Mouse (Mus musculus) hindbrain, embryonic 12.5 days (tissue): ENCODE results near the gene Lenep. TPM values are rescaled to one million over a fixed set of nuclear protein-coding genes. Genes with fewer than 3 reads are reported as not detected.

Source experiments
- ATAC-seq: fragments of 200-750 bp; cut with Nextera tagmentation; 2 replicates; pipeline ENCODE4 v1.8.0; 2017; ENCODE audit warnings: moderate TSS enrichment; ENCODE audit not compliant: low FRiP score
- H3K27ac ChIP-seq: fragments of 300-500 bp; sonication (generic); 2 replicates; pipeline ENCODE4 v1.5.1; 2016; ENCODE audit warnings: mild to moderate bottlenecking
- H3K27me3 ChIP-seq: fragments of 300-500 bp; sonication (generic); 2 replicates; pipeline ENCODE4 v1.6.1; 2016; ENCODE audit warnings: mild to moderate bottlenecking
- H3K36me3 ChIP-seq: fragments of 300-500 bp; sonication (generic); 2 replicates; pipeline ENCODE4 v1.6.1; 2016; ENCODE audit warnings: mild to moderate bottlenecking
- H3K4me1 ChIP-seq: fragments of 300-500 bp; sonication (generic); 2 replicates; pipeline ENCODE4 v1.6.1; 2016
- H3K4me2 ChIP-seq: fragments of 300-500 bp; sonication (generic); replicated peaks from 2 replicates; pipeline ENCODE4 v1.6.1; 2016; ENCODE audit warnings: mild to moderate bottlenecking
- H3K4me3 ChIP-seq: fragments of 300-500 bp; sonication (generic); 2 replicates; pipeline ENCODE4 v1.5.1; 2016; ENCODE audit warnings: mild to moderate bottlenecking
- H3K9ac ChIP-seq: fragments of 300-500 bp; sonication (generic); 2 replicates; pipeline ENCODE4 v1.6.1; 2016; ENCODE audit warnings: mild to moderate bottlenecking, moderate library complexity
- H3K9me3 ChIP-seq: fragments of 300-500 bp; sonication (generic); replicated peaks from 2 replicates; pipeline ENCODE4 v1.6.1; 2016; ENCODE audit warnings: mild to moderate bottlenecking
- WGBS: fragments of 180-500 bp; shearing (Covaris S2); methylation state at CpG from one replicate; pipeline ENCODE4 v1.1.7; 2016; 5-methylcytosine and 5-hydroxymethylcytosine counted together
- polyA plus RNA-seq: library from polyadenylated mRNA; unstranded; fragments of >200 nt; fragmentation: Nextera tagmentation; extraction: Ambion mirVana; gene quantifications from 2 replicates; pipeline ENCODE4 v1.2.1, GENCODE M21; 2016

Gene Lenep
- polyA plus RNA-seq, 1 experiment from 2014 or later, result 1.5 TPM

DNA sequence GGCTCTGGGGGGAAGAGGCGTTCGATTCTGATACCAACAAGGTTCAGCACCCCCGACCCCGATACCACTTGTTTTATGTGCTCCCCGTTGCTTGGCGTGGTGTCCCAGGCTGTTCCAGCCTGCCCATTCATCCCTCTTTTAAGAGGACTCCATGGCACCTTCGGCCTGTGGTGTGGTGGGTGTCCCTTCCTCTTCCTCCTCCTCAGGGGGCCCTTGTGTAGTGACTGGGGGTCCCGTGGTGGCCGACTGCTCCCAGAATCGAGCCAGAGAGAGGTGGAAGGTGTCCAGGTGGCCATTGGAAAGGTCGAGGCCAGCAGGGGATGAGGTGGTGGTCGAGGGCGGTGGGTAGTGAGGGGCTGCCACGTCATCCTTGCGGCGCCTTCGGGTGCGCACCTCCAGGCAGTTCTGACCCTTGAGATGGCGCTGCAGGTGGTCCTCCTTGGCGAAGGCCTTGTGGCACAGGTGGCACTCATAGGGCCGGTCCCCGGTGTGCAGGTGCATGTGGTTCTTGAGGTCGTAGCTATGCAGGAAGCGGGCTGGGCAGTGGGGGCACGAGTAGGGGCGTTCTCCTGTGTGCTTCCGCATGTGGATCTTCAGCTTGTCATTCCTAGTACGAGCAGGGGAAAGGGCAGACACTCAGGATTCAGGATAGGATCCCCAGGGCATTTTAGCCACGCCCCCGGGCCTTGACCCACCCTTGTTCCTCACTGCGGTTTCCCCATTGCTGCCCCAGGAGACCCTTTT, 23.0 kb downstream of the Lenep start:
- peaks cover 13% of the 10 kb centered on the region for H3K4me1 ChIP-seq
- H3K4me2 ChIP-seq, result peak overlapping the region; percentile 92; the same call in 1 of the 2 replicates
- peaks cover 3% of the 10 kb centered on the region for H3K27me3 ChIP-seq
- H3K27ac ChIP-seq, result no peak overlapping the region
- 86% methylated on average over 31 of the region's 31 CpGs for WGBS
- H3K9ac ChIP-seq, result no peak overlapping the region
- H3K9me3 ChIP-seq, result no peaks in the 10 kb centered on the region
- H3K4me3 ChIP-seq, result no peak overlapping the region
- H3K36me3 ChIP-seq, result no peaks in the 10 kb centered on the region
- ATAC-seq, result no peak

DNA sequence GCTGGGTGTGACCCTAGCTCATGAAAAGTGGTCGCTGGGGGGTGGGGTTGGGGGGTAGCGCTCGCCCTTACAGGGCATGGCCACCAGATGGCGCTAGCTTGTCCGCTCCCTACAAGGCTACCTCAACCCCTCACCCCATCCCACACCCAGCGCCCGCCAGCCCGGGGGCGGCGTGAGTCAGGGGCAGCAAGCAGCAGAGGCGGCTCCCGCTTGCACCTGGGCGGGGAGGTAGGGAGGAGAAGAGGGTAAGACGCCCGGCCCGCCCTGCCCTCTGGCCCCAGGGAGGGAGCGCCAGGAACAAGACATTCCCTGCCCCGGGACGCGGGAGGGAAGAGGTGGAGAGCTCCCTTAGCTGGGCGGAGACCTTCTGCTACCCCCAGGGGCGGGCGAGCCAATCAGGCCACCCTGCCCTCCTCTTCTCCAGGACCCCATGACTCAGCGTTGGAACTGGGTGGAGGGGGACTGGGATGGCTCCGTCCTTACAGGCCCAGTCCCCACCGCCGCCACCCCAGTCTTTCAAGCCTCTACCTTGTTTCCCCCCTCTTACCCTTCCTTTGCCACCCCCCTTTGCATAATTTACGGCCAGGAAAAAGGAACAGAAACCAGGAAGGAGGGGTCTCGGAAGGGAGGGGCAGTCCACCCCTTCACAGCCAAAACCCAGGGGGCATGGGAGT, 24.1 kb downstream of the Lenep start:
- WGBS, result 1% methylated on average over 14 of the region's 29 CpGs
- Histone ChIP-seq H3K27me3 (peaks cover 3% of the 10 kb centered on the region), H3K9ac (peak overlapping the region; percentile 69), H3K36me3 (no peaks in the 10 kb centered on the region), H3K27ac (peak overlapping the region; percentile 55; the same call in 1 of the 2 replicates), H3K9me3 (no peaks in the 10 kb centered on the region), H3K4me1 (peaks cover 13% of the 10 kb centered on the region), H3K4me2 (peak overlapping the region; percentile 92), H3K4me3 (peak overlapping the region; percentile 54)
- ATAC-seq, result peak; percentile 91

DNA sequence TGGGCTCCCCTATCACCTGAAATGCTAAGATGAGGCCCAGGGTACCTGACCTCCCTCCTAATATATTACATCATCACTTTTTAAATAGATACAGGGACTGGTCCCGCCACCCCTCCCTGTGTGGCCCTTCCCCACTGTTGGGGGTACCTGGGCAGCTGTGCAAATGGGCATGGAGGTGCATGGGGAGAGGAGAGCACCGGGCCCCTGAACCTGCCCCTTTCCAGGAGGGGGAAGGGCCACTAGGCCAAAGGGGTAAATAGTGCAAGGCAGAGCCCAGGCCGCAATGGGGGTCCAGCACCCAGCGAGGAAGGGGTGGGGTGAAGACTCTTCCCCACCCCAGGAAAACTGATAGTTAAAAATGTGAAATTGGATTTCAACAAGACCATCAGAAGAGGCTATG, 24.8 kb downstream of the Lenep start:
- Histone ChIP-seq H3K27me3 (peaks cover 3% of the 10 kb centered on the region), H3K4me3 (no peak overlapping the region), H3K4me2 (no peak overlapping the region), H3K27ac (no peak overlapping the region), H3K36me3 (no peaks in the 10 kb centered on the region), H3K4me1 (peaks cover 13% of the 10 kb centered on the region), H3K9me3 (no peaks in the 10 kb centered on the region), H3K9ac (no peak overlapping the region)
- ATAC-seq, result no peak; the same call in 1 of the 2 replicates
- WGBS, result 64% methylated on average over 4 of the region's 4 CpGs

DNA sequence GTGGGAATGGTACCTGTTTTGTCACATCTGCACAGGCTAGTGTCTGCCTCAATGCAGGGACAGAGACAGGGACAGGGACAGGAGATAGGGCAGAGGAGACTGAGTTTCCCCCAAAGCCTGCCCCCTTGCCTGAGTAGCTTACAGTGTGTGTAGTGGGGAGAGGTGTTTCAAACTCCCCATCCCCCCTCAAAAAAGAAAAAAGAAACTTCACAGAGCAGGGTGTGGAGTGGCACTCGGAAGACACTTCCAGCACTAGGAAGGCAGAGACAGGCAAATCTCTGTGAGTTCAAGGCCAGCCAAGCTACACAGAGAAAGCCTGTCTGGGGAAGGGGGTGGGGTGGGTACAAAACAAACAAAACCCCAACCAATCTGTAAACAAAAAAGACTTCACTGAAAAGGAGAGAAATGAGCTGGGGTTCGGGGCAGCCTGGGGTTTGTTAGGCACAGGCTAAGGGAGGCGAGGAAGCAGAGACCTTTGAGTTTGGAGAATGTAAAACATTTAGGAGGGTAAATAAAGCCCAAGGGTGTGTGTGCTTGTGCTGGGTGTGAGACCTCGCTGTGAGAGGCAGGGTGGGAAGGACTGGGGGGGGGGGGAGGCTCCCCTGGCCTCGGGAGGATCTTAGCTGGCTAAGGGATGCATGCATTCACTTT, 28.9 kb downstream of the Lenep start:
- Histone ChIP-seq H3K27ac (no peak overlapping the region), H3K9ac (no peak overlapping the region), H3K4me3 (no peak overlapping the region), H3K4me1 (peaks cover 9% of the 10 kb centered on the region), H3K4me2 (no peak overlapping the region), H3K36me3 (no peaks in the 10 kb centered on the region), H3K9me3 (no peaks in the 10 kb centered on the region), H3K27me3 (peaks cover 3% of the 10 kb centered on the region)
- WGBS, result 39% methylated on average over 5 of the region's 5 CpGs
- no peak for ATAC-seq

DNA sequence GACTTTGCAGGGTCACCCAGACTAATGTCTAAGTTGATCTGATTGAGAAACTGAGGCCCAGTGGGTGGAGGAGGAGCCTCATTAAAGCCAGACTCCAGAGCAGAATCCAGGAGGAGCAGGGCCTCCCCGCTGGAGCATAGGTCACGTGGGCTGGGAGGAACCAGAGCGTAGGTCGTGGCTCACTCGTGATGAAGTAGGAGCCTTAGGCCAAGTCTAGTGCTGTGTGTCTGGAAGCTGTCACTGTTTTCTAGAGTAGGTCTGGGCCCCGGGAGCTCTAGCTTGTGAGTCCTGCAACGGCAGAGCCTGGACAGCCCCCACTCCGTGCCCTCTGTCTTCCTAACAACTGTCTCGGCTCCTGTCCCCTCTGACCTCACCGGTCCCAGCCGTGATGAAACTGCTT, 35.3 kb downstream of the Lenep start:
- ATAC-seq, result no peak

DNA sequence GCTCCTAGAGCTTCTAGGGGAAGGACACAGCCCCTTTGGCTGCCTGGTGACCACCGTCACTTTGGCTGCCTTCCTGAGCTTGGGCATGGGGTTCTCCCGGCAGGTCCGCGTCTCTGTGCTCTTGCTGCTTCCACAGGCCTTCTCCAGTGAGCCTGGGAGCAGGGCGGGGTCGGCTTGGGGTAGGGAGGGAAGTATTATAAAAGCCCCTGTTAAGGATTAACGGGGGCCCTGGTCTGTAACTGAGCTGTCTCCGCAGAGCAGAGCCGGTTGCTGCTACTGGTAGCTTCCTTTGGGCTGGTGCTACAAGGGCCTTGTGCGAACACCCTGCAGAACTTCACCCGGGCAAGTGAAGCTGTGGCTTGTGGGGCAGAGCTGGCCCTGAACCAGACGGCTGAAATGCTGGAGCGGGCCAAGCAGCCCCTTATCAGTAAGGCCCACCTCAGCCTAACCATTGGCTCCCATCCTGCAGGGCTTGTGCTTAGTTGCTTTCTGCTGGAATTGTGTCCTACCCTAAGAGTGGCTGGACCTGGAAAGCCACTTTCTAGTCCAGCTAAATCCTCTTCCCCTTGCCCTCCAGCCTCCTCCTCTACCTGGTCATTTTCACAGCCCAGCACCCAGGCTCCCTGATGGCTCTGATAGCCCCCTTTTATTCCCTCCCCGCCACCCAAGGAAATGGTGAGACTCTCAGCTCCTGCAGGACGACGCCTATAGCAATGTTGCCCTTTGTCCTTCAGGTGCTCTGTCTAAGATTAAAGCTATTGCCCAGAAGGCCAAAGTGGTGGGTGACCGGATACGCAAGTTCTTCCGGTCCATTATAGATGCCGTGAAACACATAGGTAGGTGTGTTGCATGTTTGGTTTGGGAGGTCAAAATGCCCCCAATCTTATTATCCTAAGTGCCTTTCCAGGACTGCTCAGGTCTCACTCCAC, 36.8 kb downstream of the Lenep start:
- Histone ChIP-seq H3K9ac (no peak overlapping the region), H3K4me2 (no peak overlapping the region), H3K27me3 (0 out of 2 replicates have a peak, but pooled peaks cover 6% of the 10 kb centered on the region), H3K27ac (no peak overlapping the region), H3K4me3 (no peak overlapping the region), H3K9me3 (no peaks in the 10 kb centered on the region), H3K4me1 (no peaks in the 10 kb centered on the region), H3K36me3 (no peaks in the 10 kb centered on the region)
- WGBS, result 75% methylated on average over 20 of the region's 20 CpGs
- no peak for ATAC-seq

More for the DNA sequence above, 35.3 kb downstream of the Lenep start:
- no peak overlapping the region for H3K4me2 ChIP-seq
- no peaks in the 10 kb centered on the region for H3K9me3 ChIP-seq
- no peak overlapping the region for H3K9ac ChIP-seq
- 67% methylated on average over 11 of the region's 11 CpGs for WGBS
- H3K36me3 ChIP-seq, result no peaks in the 10 kb centered on the region
- no peaks in the 10 kb centered on the region for H3K4me1 ChIP-seq
- H3K27ac ChIP-seq, result no peak overlapping the region
- H3K27me3 ChIP-seq, result 0 out of 2 replicates have a peak, but pooled peaks cover 6% of the 10 kb centered on the region
- no peak overlapping the region for H3K4me3 ChIP-seq

DNA sequence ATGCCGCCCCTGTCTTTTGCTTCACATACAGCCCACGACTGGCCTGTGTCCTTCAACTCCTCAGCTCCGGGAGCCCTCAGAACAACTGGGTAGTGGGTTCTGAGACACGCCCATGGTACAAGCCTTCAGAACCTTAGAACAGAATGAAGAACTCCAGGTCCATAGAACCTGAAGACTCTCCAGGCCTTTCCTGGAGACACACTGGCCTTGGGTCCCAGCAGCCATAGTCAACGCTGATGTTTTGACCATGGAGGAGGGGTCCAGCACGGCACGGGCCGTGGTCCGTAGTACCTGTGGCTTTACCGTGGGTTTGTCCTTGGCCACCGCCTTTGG, 37.5 kb downstream of the Lenep start, which contains the start of gene Dcst1:
Gene Dcst1, minus strand, starts transcription at position 101 of the 333 bp plus-strand sequence.
- no peaks in the 10 kb centered on the region for H3K36me3 ChIP-seq
- no peak for ATAC-seq
- H3K4me3 ChIP-seq, result no peak within 1 kb of the TSS
- H3K27ac ChIP-seq, result no peak within 1 kb of the TSS
- 83% methylated on average over 11 of the region's 11 CpGs for WGBS
- H3K9ac ChIP-seq, result no peak within 1 kb of the TSS
- H3K4me1 ChIP-seq, result no peaks in the 10 kb centered on the region
- H3K9me3 ChIP-seq, result no peaks in the 10 kb centered on the region
- H3K4me2 ChIP-seq, result no peak within 1 kb of the TSS
- 0 out of 2 replicates have a peak, but pooled peaks cover 6% of the 10 kb centered on the region for H3K27me3 ChIP-seq

DNA sequence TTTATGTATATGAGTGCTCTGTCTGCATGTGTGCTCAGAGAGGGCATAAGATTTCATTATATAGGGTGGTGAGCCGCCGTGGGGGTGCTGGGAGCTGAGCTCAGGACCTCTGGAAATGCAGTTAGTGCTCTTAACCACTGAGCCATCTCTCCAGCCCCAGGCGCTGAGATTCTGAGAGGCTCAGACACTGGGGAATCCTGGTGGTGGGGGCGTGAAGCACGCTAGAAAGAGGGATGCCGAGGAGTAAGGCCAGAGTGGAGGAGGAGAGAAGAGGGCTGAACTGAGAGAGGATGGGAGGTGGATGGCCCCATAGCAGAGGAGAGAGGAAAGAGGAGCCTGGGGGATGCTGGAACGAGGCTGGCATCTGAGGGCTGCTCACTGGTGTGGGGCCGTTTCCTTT, 38.0 kb downstream of the Lenep start:
- 0 out of 2 replicates have a peak, but pooled peaks cover 6% of the 10 kb centered on the region for H3K27me3 ChIP-seq
- H3K36me3 ChIP-seq, result no peaks in the 10 kb centered on the region
- H3K9me3 ChIP-seq, result no peaks in the 10 kb centered on the region
- no peak overlapping the region for H3K27ac ChIP-seq
- no peaks in the 10 kb centered on the region for H3K4me1 ChIP-seq
- WGBS, result 52% methylated on average over 8 of the region's 8 CpGs
- ATAC-seq, result no peak
- H3K9ac ChIP-seq, result no peak overlapping the region
- no peak overlapping the region for H3K4me3 ChIP-seq
- H3K4me2 ChIP-seq, result no peak overlapping the region

DNA sequence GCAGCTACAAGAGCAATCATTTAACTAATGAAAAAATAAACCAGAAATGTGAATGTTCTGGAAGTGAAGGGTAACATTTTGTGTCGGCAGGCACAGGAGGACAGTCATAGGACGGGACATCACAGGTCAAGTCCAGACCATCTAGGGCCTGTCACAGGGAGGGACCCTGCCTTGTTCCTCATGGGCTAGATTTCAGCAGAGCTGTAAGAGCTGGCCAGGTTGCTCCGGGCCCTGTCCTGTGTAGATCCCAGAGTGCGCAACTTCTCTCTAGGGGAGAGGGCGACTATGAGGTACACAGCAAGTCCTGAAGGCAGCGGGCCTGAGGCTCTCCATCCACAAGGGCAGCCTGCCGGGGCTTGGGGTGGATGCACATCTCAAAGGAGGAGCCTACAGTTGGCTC, 40.9 kb downstream of the Lenep start, which contains the start of gene Dcst2:
Gene Dcst2, plus strand, starts transcription at position 301 of the 400 bp plus-strand sequence.
- Histone ChIP-seq H3K27me3 (0 out of 2 replicates have a peak, but pooled peaks cover 4% of the 10 kb centered on the region), H3K27ac (no peak within 1 kb of the TSS), H3K4me2 (no peak within 1 kb of the TSS), H3K4me3 (no peak within 1 kb of the TSS), H3K9me3 (no peaks in the 10 kb centered on the region), H3K4me1 (no peaks in the 10 kb centered on the region), H3K9ac (no peak within 1 kb of the TSS), H3K36me3 (no peaks in the 10 kb centered on the region)
- ATAC-seq, result no peak
- WGBS, result 88% methylated on average over 7 of the region's 7 CpGs

DNA sequence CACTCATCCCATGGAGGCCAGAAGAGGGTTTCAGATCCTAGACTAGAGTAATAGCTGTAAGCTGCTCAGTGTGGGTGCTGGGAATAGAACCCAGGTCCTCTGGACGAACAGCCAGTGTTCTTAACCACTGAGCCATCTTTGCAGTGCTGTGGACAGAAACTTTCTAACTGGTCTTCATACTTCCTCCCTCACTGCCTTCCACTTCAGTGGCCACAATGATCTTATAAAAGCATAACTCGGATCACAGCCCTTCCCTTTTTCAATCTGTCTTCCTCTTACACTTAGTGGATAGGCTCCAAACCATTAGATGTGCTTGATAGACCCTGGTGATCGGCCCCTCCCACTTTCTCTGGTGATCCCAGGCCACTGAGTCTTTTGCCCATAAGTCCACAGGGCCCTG, 42.4 kb downstream of the Lenep start:
- ATAC-seq, result no peak
- Histone ChIP-seq H3K4me2 (no peak overlapping the region), H3K27me3 (peaks cover 10% of the 10 kb centered on the region; the same call in 1 of the 2 replicates), H3K36me3 (no peaks in the 10 kb centered on the region), H3K9ac (no peak overlapping the region), H3K27ac (no peak overlapping the region), H3K4me3 (no peak overlapping the region), H3K9me3 (no peaks in the 10 kb centered on the region), H3K4me1 (no peaks in the 10 kb centered on the region)
- WGBS, result 84% methylated on average over 3 of the region's 3 CpGs

DNA sequence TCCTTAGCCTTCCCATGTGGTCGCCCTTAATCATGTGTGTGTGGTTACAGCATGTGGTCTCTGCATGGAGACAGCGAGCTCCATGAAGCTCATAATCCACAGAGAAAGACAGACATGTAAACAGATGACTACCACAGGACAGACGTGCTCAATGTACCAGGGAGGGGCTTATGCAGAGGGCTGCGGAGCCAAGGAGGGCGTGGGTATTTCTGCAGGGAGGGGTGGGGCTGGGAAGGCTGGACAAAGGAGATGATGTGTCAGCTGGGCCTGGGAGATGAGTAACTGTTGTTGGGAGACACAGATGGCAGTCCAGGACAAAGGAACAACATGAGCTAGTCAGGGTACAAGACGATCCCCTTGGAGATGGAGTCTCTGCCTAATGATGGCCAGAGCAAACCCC, 43.0 kb downstream of the Lenep start:
- Histone ChIP-seq H3K27me3 (peaks cover 10% of the 10 kb centered on the region; the same call in 1 of the 2 replicates), H3K9ac (no peak overlapping the region), H3K9me3 (no peaks in the 10 kb centered on the region), H3K4me1 (no peaks in the 10 kb centered on the region), H3K27ac (no peak overlapping the region), H3K36me3 (no peaks in the 10 kb centered on the region), H3K4me3 (no peak overlapping the region), H3K4me2 (no peak overlapping the region)
- no peak for ATAC-seq
- 64% methylated on average over 6 of the region's 6 CpGs for WGBS
